Mouse (Mus musculus): Measurements from ENCODE around the gene Flt3l. TPM values are rescaled to one million over a fixed set of nuclear protein-coding genes. Genes with fewer than 3 reads are reported as not detected.

The Flt3l gene
- polyA plus RNA-seq, 2 experiments: 3.3 to 12.4 TPM

- peaks cover 35% of the 10 kb centered on the region for H3K27me3 ChIP-seq (ENCODE audit: control insufficient read depth, insufficient read depth, low read length)
- DNase-seq (ENCODE audit: low spot score) (no peak), ATAC-seq (ENCODE audit: low FRiP score, low read depth) (no peak)
- H3K36me3 ChIP-seq (ENCODE audit: control insufficient read depth, insufficient read depth, low read length): peaks cover 28% of the 10 kb centered on the region
- H3K4me3 ChIP-seq (replicated peaks; ENCODE audit: low read length): no peak overlapping the region
- TF ChIP-seq POLR2A (IDR thresholded peaks at IDR 0.05; ENCODE audit: borderline replicate concordance, extremely low read depth, insufficient read depth, insufficient read length): no peak
- no peak overlapping the region for H3K27ac ChIP-seq (replicated peaks; ENCODE audit: low read depth, low read length)
- H3K9ac ChIP-seq (ENCODE audit: low read depth, low read length, severe bottlenecking): no peak overlapping the region
- no peaks in the 10 kb centered on the region for H3K9me3 ChIP-seq (ENCODE audit: control insufficient read depth, low read length)
- 88% methylated on average over 3 of the region's 3 CpGs for WGBS
- no peak overlapping the region for H3K4me2 ChIP-seq (replicated peaks; ENCODE audit: low read depth, low read length, severe bottlenecking)
- H3K4me1 ChIP-seq (ENCODE audit: control insufficient read depth, insufficient read depth, low read length): 0 out of 2 replicates have a peak, but pooled peaks cover 4% of the 10 kb centered on the region
Observed at GRCm38 (mm10) chr7:45160866-45161265, 24.6 kb upstream of the Flt3l start.

- 95% methylated on average over 6 of the region's 6 CpGs for WGBS
- Histone ChIP-seq H3K4me3 (replicated peaks; ENCODE audit: low read length) (no peak overlapping the region), H3K27me3 (ENCODE audit: control insufficient read depth, insufficient read depth, low read length) (peaks cover 30% of the 10 kb centered on the region), H3K36me3 (ENCODE audit: control insufficient read depth, insufficient read depth, low read length) (peaks cover 28% of the 10 kb centered on the region), H3K4me1 (ENCODE audit: control insufficient read depth, insufficient read depth, low read length) (0 out of 2 replicates have a peak, but pooled peaks cover 4% of the 10 kb centered on the region), H3K9me3 (ENCODE audit: control insufficient read depth, low read length) (no peaks in the 10 kb centered on the region), H3K9ac (ENCODE audit: low read depth, low read length, severe bottlenecking) (no peak overlapping the region), H3K27ac (replicated peaks; ENCODE audit: low read depth, low read length) (no peak overlapping the region), H3K4me2 (replicated peaks; ENCODE audit: low read depth, low read length, severe bottlenecking) (no peak overlapping the region)
- ATAC-seq (ENCODE audit: low FRiP score, low read depth): no peak
- TF ChIP-seq POLR2A (IDR thresholded peaks at IDR 0.05; ENCODE audit: borderline replicate concordance, extremely low read depth, insufficient read depth, insufficient read length): no peak
- no peak for DNase-seq (ENCODE audit: low spot score)
Observed at GRCm38 (mm10) chr7:45160316-45160800, 24.1 kb upstream of the Flt3l start.

- H3K36me3 ChIP-seq (ENCODE audit: control insufficient read depth, insufficient read depth, low read length): peaks cover 28% of the 10 kb centered on the region
- H3K4me2 ChIP-seq (replicated peaks; ENCODE audit: low read depth, low read length, severe bottlenecking): no peak overlapping the region
- H3K27ac ChIP-seq (replicated peaks; ENCODE audit: low read depth, low read length): no peak overlapping the region
- DNase-seq (ENCODE audit: low spot score): no peak
- no peak overlapping the region for H3K4me3 ChIP-seq (replicated peaks; ENCODE audit: low read length)
- peaks cover 16% of the 10 kb centered on the region for H3K27me3 ChIP-seq (ENCODE audit: control insufficient read depth, insufficient read depth, low read length)
- H3K9ac ChIP-seq (ENCODE audit: low read depth, low read length, severe bottlenecking): no peak overlapping the region
- peaks cover 3% of the 10 kb centered on the region; the same call in 1 of the 2 replicates for H3K4me1 ChIP-seq (ENCODE audit: control insufficient read depth, insufficient read depth, low read length)
- WGBS: 90% methylated on average over 6 of the region's 6 CpGs
- no peaks in the 10 kb centered on the region for H3K9me3 ChIP-seq (ENCODE audit: control insufficient read depth, low read length)
- no peak for ATAC-seq (ENCODE audit: low FRiP score, low read depth)
- TF ChIP-seq POLR2A (IDR thresholded peaks at IDR 0.05; ENCODE audit: borderline replicate concordance, extremely low read depth, insufficient read depth, insufficient read length): no peak
Observed at GRCm38 (mm10) chr7:45158991-45159390, 22.8 kb upstream of the Flt3l start.

- Histone ChIP-seq H3K27ac (replicated peaks; ENCODE audit: low read depth, low read length) (no peak overlapping the region), H3K9me3 (ENCODE audit: control insufficient read depth, low read length) (no peaks in the 10 kb centered on the region), H3K9ac (ENCODE audit: low read depth, low read length, severe bottlenecking) (no peak overlapping the region), H3K4me1 (ENCODE audit: control insufficient read depth, insufficient read depth, low read length) (peaks cover 2% of the 10 kb centered on the region; the same call in 1 of the 2 replicates), H3K4me2 (replicated peaks; ENCODE audit: low read depth, low read length, severe bottlenecking) (no peak overlapping the region), H3K27me3 (ENCODE audit: control insufficient read depth, insufficient read depth, low read length) (peaks cover 1% of the 10 kb centered on the region; the same call in 1 of the 2 replicates), H3K4me3 (replicated peaks; ENCODE audit: low read length) (no peak overlapping the region), H3K36me3 (ENCODE audit: control insufficient read depth, insufficient read depth, low read length) (peaks cover 28% of the 10 kb centered on the region)
- no peak for TF ChIP-seq POLR2A (IDR thresholded peaks at IDR 0.05; ENCODE audit: borderline replicate concordance, extremely low read depth, insufficient read depth, insufficient read length)
- 90% methylated on average over 14 of the region's 14 CpGs for WGBS
- ATAC-seq (ENCODE audit: low FRiP score, low read depth) (no peak), DNase-seq (ENCODE audit: low spot score) (no peak)
Observed at GRCm38 (mm10) chr7:45157459-45157858, 21.2 kb upstream of the Flt3l start.

GRCm38 (mm10) chr7:45156206-45156605 lies 20.0 kb upstream of the Flt3l start:
- Histone ChIP-seq H3K4me2 (replicated peaks; ENCODE audit: low read depth, low read length, severe bottlenecking) (no peak overlapping the region), H3K27ac (replicated peaks; ENCODE audit: low read depth, low read length) (no peak overlapping the region), H3K9me3 (ENCODE audit: control insufficient read depth, low read length) (no peaks in the 10 kb centered on the region), H3K4me3 (replicated peaks; ENCODE audit: low read length) (no peak overlapping the region), H3K36me3 (ENCODE audit: control insufficient read depth, insufficient read depth, low read length) (peaks cover 28% of the 10 kb centered on the region), H3K9ac (ENCODE audit: low read depth, low read length, severe bottlenecking) (no peak overlapping the region), H3K4me1 (ENCODE audit: control insufficient read depth, insufficient read depth, low read length) (peaks cover 5% of the 10 kb centered on the region), H3K27me3 (ENCODE audit: control insufficient read depth, insufficient read depth, low read length) (no peaks in the 10 kb centered on the region)
- WGBS: 95% methylated on average over 15 of the region's 15 CpGs
- ATAC-seq (ENCODE audit: low FRiP score, low read depth): no peak
- DNase-seq (ENCODE audit: low spot score): no peak
- no peak for TF ChIP-seq POLR2A (IDR thresholded peaks at IDR 0.05; ENCODE audit: borderline replicate concordance, extremely low read depth, insufficient read depth, insufficient read length)
